Mouse (Mus musculus) granulocyte monocyte progenitor cell, adult 5-6 weeks (primary cell): ENCODE measurements around the gene Syngr1. TPM values are rescaled to one million over a fixed set of nuclear protein-coding genes. Genes with fewer than 3 reads are reported as not detected.

ENCODE experiments used
- ATAC-seq: replicated peaks from 2 replicates; pipeline ENCODE4 v1.8.0; 2016; ENCODE audit warnings: mild to moderate bottlenecking, moderate TSS enrichment, inconsistent platforms; ENCODE audit not compliant: poor library complexity, severe bottlenecking
- total RNA-seq, 2 experiments: library from RNA; stranded (forward) in 1 of 2; stranded (reverse) in 1 of 2; fragments of 200-712, 200-1000 nt in 1 of 2; fragments of >200 nt in 1 of 2; fragmentation: Nextera tagmentation in 1 of 2; gene quantifications; 2 replicates each; pipeline ENCODE4 v1.2.3; 2014 to 2017

The Syngr1 gene
- total RNA-seq, 2 experiments from 2014 or later: 1.6 to 4.0 TPM

DNA sequence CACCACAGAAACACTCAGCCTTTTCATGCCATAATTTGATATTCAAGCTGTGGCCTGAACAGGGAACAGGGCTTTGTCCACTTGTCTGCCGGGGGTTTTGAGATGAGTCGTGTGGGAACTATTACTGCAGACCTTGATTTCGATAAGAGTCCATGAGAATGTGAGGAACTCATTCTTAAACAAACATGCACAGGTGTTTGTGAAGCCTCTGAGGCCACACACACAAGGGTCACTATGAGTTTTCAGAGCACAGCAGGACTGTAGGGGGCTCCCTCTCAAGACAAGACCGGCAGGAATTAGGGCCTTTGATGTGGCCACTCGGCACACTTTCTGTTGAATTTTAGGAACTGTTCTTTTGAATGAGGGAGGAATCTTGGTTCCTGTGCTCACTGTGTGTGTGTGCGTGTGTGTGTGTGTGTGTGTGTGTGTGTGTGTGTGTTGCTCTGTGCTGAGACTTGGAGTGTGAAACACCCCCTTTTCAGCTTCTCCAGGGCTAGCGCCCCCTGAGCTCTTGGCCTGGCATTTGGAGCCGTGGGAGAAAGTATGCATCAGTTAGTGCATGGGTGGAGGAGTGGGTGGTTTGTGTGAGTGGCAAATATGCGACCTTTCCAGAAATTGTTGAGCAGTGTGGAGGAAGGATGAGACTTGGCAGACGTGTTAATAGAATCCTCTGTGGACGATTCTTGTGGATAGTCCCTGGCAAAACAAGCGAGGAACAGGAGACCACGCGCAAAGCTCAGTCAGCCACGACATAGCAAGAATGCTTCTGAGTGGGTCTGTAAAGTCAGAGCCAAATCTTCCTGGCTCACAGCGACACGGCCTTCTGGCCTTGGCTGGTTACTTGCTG is 47.0 kb downstream of the Syngr1 start:
- ATAC-seq: no peak

DNA sequence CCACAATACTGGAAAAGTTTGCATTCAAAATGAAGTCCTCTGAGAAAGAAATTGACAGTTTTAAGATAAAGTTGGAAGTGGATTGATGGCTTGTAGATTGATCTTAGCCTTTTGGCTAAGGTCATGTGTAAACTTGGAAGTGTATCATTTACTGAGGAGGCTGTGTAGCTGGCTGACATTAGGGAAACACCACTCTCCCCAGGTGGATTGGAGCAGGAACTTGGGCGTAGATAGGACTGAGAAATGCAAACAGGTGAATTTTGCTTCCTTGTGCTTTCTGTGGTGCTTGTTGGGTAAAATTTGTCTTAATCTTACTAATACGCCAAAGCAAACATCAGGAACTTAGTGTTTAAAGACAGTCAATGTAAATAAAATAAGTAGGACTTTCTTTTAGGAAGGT is 49.2 kb downstream of the Syngr1 start:
- no peak for ATAC-seq

DNA sequence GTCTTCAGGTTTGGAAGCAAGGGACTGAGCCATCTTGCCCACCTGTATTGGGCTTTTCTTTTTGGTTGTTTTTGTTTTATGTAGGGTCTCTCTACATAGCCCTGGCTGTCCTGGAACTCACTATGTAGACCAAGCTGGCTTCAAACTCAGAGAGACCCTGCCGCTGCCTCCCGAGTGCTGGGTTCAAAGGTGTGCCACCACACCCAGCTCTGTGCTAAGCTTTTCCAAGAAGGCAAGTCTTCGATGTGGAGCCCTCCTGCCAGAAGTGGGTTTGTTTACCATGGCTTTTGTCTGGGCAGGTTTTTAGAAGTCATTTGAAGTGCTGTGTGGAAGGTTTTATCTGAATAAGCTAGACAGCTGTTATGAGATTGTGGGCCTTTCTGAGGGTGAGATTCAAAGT is 49.7 kb downstream of the Syngr1 start:
- no peak for ATAC-seq

DNA sequence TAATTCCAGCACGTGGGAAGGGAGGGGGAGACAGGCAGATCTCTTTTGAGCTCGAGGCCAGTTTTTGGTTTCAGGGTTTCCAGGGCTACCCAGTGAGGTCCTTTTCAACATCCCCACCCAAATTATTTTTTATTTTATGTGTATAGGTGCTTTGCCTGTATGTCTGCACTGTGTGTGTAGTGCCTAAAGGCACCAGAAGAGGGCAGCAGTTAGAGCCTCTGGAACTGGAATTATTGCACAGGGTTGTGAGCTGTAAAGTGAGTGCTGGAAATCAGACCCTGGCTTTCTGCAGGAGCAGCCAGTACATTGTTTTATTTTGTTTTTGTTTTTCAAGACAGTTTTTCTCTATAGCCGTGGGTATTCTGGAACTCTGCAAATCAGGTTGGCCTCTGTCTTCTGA is 51.0 kb downstream of the Syngr1 start:
- no peak for ATAC-seq

DNA sequence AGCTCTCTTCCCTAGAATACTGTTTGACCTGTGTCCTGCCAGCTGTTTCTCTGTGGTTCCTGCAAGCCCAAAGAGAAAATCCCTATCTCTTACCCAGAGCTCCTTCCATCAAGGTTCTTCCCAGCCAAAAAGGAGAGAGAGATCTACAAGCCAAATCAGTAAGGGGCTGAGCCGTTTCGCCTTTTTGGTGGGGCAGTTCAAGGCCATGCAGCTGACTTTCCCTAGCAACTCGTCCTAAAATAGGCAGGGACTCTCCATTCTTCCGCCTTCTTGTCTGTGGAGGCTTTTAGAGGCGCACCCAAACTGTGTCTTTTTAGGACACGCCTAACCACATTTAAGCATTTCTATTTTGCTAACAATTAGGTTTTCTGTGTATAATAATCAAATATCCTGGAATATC is 52.6 kb downstream of the Syngr1 start:
- ATAC-seq: no peak

DNA sequence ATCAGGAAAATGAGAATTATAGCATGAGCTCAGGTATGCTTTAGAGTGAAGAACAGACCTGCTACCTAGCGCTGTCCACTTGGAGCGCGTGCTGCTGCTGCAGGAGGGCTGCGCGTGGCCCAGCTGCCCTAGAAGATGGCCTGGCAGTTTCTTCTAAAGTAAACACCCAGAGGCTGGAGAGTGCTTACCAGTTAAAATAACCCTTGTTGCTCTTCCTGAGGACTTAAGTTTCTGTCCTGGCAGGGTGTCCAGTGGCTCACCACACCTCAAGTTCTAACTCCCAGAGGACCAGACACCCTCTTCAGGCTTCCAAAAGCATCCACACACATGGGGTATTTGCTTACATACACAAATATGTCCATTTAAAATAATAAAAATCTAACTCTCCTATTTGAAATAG is 54.3 kb downstream of the Syngr1 start:
- no peak for ATAC-seq

DNA sequence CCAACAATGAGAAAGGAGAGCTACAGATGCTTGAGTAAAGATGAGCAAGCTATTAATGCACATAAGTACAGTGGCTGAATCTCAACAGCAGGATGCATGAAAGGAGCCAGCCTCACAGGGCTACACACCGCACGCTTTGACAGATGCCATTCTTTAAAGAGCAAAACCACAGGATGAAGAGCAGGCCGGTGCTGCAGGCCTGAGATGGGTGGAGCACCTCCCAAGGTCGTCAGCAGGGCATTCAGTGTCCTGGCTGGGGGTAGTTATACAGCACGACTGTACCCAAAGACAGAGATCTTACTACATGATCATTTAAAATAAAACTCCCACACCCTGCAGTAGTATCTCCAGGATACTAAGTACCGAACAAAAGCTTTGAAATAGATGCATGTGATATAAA is 55.0 kb downstream of the Syngr1 start:
- ATAC-seq: no peak

DNA sequence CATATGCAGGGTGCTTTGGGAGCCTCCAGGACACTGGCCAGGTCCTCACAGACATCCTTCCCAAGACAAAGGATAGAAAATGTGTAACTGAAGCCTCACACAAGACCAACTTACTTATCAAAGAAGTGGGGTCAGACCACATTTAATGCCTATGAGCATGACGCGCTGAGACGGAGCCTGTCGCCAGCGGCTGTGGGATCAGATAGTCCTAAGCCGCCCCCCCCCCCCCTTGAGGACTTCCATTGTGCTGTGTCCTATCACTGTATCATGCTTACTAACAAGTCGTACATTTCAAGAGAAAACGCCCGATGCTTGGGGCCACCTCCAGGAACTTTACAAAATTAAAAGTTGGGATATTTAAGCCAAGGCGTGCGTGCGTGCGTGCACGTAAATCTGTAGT is 56.0 kb downstream of the Syngr1 start:
- no peak for ATAC-seq

DNA sequence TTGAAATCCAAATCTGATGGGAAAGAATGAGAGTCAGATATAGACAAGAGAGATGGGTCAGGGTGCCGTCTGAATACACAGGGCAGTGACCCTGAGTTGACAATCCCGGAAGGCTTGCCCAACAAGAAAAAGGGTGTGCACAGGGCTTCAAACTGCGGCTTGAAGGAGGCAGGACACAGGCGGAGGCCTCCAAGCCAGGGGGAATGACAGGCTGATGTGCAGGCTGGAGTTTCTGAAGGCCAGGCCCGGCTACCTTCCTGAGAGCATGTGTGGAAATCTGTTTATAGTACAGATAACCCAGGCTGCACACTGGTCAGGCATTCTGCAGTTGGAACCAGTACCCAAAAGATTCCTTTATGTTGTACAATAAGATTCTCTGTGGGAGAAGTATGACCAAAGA is 56.4 kb downstream of the Syngr1 start:
- no peak for ATAC-seq

DNA sequence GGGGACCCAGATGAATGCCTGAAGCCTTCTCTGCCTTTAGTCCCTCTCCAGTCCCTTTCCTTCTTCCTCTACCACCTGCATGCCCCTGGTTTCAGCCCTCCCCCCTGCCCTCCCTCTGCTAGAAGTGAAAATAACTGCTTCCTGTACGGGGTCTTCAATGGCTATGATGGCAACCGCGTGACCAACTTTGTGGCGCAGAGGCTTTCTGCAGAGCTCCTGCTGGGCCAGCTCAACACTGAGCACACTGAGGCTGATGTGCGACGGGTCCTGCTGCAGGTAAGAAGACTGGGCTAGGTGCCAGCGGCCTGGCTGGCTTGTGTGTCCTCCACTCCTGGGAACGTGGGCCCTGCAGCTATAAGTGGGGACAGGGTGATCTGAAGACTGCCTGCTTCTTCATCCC is 57.4 kb downstream of the Syngr1 start:
- ATAC-seq: no peak

DNA sequence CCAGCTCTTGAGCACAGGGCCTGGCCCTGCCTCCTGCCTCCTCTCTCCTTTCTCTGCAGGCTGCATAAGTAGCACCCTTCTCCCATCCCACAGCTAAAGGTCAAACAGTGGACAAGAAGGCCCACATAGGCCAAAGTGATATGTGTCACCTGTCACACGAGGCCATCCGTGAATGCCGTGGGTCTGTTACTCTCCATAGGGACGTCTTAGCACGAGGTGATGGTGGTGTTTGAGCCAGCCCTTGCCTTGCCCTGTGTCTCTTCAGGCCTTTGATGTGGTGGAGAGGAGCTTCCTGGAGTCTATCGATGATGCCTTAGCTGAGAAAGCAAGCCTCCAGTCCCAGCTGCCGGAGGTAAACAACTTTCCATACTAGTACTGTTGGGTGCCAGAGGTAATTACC is 58.4 kb downstream of the Syngr1 start:
- no peak for ATAC-seq

DNA sequence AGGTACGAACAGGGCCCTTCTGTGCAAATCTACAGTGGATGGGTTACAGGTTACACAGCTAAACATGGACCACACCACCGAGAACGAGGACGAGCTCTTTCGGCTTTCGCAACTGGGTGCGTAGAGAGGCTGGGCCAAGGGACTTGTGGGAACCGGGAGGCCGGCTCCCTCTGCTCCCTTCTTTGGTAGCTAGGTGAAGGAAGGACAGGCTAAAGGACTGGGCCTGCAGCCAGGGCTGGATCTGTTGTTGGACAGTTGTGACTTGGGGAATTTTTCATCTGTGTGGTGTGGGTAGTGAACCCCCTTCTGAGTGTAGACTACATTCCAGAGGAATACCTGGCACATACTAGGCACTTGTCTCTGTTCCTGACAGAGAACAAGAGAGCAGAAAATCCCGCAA is 61.5 kb downstream of the Syngr1 start:
- ATAC-seq: no peak

DNA sequence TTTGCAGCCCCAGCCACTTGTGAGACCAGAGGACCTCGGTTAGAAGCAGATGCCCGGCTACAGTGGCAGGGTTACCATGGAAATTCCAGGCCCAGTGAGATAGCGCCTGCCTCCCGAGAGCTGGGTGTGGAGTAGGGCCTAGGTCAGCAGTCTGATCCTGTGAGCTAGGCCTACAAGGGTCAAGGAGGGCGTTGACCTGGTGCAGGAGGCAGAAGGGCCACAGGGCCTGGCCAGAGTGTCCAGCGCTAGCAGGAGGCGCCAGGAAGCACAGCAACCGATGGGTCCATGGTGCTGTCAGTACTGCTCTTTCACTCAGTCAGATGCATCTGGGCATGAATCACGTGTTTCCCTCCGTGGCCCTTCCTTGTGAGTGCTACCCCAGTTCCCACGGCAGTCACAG is 62.6 kb downstream of the Syngr1 start:
- no peak for ATAC-seq

DNA sequence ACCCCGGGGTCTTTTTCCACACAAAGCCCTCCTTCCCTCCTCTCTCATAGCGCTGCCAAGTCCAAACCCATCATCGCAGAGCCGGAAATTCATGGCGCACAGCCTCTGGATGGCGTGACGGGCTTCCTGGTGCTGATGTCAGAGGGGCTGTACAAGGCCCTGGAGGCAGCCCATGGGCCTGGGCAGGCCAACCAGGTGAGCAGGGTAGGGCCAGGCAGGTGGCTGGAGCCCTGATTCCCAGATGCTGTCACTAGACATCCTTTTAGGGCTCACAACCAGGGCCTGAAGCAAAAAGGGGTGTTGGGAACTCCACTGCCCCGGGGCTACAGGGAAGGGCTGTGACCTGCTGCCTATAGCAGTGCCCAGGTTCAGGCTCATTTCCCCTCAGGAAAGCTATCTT is 64.6 kb downstream of the Syngr1 start:
- ATAC-seq: no peak

DNA sequence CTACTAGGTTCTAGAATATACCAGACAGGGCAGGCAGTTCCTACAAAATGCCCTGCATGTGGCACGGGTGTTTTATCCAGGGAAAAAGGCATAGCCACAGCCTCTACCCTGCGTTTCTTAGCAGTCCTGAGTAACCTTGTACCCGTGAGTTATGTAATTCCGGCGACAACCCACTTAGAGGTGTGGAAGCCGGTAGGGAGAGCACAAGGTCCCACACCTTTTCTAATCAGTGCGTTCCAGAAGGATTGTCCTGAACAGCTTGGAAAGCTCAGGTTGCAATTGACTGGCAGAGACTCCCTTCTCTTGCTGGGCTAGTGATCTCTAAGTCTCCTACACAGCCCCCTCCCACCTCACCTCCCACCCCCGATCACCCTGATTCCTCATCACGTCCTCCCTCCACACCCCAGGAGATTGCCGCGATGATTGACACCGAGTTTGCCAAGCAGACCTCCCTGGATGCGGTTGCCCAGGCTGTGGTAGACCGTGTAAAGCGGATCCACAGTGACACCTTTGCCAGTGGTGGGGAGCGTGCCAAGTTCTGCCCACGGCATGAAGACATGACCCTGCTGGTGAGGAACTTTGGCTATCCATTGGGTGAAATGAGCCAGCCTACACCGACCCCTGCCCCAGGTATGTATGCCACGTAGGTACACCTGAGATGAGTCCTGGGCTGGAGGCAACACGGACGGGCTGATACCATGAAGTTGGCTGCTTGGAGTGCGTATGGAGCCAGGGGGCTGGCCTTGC is 66.2 kb downstream of the Syngr1 start:
- ATAC-seq: no peak

DNA sequence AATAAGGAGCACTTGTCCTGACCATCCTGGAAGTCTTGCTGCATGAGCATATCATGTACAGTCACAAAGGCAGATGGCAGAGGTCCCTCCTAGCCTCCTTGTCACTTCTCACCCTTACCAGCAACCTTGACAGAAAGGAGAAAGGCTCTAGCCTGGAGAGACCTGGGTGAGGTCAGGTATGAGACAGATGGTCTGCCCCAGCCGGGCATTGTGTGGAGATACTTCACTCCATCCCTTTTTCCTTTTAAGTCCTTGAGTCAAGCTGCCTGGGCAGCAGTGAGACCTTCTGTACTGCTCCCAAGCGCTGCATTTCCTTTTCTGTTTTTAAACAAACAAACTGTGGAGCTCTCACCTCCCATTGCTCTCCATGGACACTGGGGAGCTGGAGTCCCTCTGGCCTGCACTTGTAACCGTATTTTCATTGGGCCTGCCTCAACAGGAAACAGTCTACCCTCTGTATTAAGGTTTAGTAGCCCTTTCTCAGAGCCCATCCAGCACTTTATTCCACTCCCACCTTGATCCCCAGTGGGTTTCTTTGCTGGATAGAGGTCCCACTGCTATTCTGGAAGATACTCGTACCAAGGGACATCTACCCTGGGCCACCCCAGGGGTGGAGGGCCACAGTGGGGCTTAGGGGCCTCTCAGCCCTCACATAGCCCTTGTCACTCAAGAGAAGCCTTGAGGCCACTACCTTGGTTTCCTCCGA is 67.0 kb downstream of the Syngr1 start:
- ATAC-seq: no peak

DNA sequence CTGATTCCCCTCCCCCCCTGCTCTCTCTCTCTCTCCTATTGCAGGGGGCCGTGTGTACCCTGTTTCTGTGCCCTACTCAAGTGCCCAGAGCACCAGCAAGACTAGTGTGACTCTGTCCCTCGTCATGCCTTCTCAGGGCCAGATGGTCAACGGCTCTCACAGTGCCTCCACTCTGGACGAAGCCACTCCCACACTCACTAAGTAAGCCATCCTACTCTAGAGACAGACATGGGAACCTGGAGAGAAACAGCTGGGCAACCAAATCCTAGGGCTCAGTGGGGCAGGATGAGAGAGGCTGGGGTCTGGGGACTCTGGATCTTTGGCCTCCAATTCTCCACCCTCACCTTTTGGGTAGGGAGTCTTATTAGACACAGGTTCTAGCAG is 67.6 kb downstream of the Syngr1 start:
- no peak for ATAC-seq

DNA sequence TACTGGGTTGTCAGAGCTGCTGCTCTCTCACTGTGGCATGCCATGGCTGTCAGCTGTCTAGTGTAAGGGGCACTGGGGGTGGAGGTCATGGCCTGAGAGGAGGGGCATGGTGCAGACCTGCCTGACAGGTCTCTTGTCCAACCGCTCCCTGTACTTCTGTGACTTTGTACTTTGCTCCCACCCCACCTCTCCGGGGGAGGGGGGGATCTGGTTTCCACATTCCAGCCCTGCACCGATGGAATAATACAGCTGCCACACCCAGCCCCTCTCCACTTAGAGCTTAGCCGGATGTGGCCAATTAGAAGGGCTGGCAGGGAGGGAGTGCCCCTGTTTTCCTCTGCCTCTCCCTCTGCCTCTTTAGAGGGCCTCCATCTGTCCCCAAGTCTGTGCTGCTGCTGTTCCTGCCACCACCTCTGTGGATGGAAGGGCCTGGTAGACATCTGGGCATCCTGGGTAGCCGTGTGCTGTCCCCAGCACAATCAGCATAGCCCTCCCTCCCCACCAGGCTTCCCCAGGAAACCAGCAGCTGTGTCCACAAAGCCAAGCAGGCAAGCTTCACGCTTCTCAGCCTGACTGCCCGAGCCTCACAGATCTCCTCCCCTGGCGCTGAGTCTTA is 68.3 kb downstream of the Syngr1 start:
- ATAC-seq: no peak

DNA sequence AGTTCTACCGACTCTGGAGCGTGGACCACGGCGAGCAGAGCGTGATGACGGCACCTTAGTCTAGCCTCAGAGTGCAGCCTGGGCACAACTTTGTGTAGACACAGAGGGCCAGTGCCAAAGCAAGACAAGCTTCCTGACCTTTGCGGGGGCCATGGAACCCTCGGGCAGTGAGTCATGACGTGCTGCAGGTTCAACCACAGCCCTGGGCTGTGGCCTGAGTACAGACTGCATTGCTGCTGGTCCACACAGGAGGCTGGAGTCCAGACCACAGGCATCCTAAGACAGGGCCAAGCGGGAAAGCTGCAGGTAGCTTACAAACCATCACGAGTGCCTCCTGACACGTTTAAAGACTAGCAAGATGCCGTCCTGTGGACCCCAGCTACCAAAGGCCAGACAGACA is 69.1 kb downstream of the Syngr1 start:
- no peak for ATAC-seq

DNA sequence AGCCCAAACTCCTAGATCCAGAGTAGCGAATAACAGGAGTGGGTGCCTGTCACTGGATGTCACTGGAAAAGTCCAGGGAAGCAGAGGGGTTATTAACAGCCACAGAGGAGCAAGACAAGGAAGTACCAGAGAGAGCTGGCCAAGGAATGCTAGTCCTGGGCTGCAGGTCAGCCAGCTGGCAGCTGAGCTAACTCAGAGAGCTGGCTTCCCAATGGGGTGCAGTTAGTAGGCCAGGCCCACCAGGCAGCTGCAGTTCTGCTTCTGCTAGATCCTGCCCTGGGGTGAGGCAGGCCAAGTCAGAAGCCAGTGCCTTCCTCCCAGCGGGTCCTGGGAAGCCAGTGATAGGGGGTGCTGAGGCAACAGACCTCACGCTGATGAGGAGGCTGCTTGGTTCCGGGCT is 69.6 kb downstream of the Syngr1 start:
- no peak for ATAC-seq

DNA sequence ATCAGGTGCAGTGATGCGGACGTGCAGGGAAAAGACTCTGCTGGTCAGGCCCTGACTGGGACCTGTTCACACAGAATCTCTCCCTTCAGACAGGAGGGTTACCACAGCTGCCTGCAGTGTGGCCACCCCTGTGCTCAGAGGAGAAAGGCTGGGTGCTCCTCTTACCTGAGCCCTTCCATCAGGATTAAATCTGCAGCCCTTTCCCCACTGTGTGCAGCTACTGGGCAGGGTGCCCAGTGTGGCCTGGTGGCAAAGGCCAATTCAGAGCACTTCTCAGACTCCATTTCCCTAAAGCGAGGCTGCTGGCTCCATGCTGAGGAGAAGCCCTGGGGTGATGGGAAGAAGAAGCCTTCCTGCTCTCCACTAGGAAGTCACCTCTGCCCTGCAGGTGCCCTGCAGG is 70.1 kb downstream of the Syngr1 start:
- no peak for ATAC-seq
